Mouse (Mus musculus) midbrain, embryonic 16.5 days (tissue): ENCODE data around the gene Sp6. TPM values are rescaled to one million over a fixed set of nuclear protein-coding genes. Genes with fewer than 3 reads are reported as not detected.

Experiments
- ATAC-seq: fragments of 200-750 bp; cut with Nextera tagmentation; 2 replicates; pipeline ENCODE4 v1.8.0; 2017; ENCODE audit warnings: moderate TSS enrichment
- H3K27ac ChIP-seq: fragments of 300-500 bp; sonication (generic); 2 replicates; pipeline ENCODE4 v1.5.1; 2014; ENCODE audit warnings: mild to moderate bottlenecking, low read length, mixed read lengths
- H3K27me3 ChIP-seq: fragments of 300-500 bp; sonication (generic); 2 replicates; pipeline ENCODE4 v1.6.1; 2014; ENCODE audit warnings: low read depth, low read length, mixed read lengths; ENCODE audit not compliant: control insufficient read depth, insufficient read depth
- H3K36me3 ChIP-seq: fragments of 300-500 bp; sonication (generic); 2 replicates; pipeline ENCODE4 v1.6.1; 2014; ENCODE audit warnings: mild to moderate bottlenecking, low read length, moderate library complexity, mixed read lengths; ENCODE audit not compliant: control insufficient read depth, insufficient read depth
- H3K4me1 ChIP-seq: fragments of 300-500 bp; sonication (generic); 2 replicates; pipeline ENCODE4 v1.6.1; 2014; ENCODE audit warnings: mild to moderate bottlenecking, low read length, mixed read lengths; ENCODE audit not compliant: control insufficient read depth, insufficient read depth
- H3K4me2 ChIP-seq: fragments of 300-500 bp; sonication (generic); 2 replicates; pipeline ENCODE4 v1.6.1; 2014; ENCODE audit warnings: mild to moderate bottlenecking, low read length, mixed read lengths
- H3K4me3 ChIP-seq: fragments of 300-500 bp; sonication (generic); 2 replicates; pipeline ENCODE4 v1.5.1; 2014; ENCODE audit warnings: low read depth, mild to moderate bottlenecking, low read length, moderate library complexity, mixed read lengths
- H3K9ac ChIP-seq: fragments of 300-500 bp; sonication (generic); 2 replicates; pipeline ENCODE4 v1.6.1; 2014; ENCODE audit warnings: low read depth, low read length, mixed read lengths
- H3K9me3 ChIP-seq: fragments of 300-500 bp; sonication (generic); replicated peaks from 2 replicates; pipeline ENCODE4 v1.6.1; 2014; ENCODE audit warnings: mild to moderate bottlenecking, low read length, mixed read lengths; ENCODE audit not compliant: control insufficient read depth, poor library complexity, severe bottlenecking
- WGBS: fragments of 180-500 bp; shearing (Covaris S2); extraction: QIAGEN DNeasy Blood & Tissue Kit; methylation state at CpG from one replicate; pipeline ENCODE4 v1.1.7; 2014; 5-methylcytosine and 5-hydroxymethylcytosine counted together
- polyA plus RNA-seq: library from polyadenylated mRNA; unstranded; fragments of >200 nt; fragmentation: Nextera tagmentation; extraction: Ambion mirVana; gene quantifications from 2 replicates; pipeline ENCODE4 v1.2.1, GENCODE M21; 2015

The Sp6 gene
- polyA plus RNA-seq, 1 experiment from 2014 or later = 0.35 TPM

GRCm38 (mm10) chr11:96972906-96973305, 40.3 kb upstream of the Sp6 start:
- Histone ChIP-seq H3K9me3 (no peaks in the 10 kb centered on the region), H3K4me1 (peaks cover 31% of the 10 kb centered on the region)
- ATAC-seq = no peak

GRCm38 (mm10) chr11:96973426-96973964, 39.7 kb upstream of the Sp6 start:
- no peaks in the 10 kb centered on the region for H3K27me3 ChIP-seq
- no peak overlapping the region; the same call in 1 of the 2 replicates for H3K27ac ChIP-seq
- no peak overlapping the region for H3K4me2 ChIP-seq
- no peak overlapping the region for H3K4me3 ChIP-seq
- peaks cover 34% of the 10 kb centered on the region for H3K4me1 ChIP-seq
- no peak overlapping the region for H3K9ac ChIP-seq
- no peaks in the 10 kb centered on the region for H3K36me3 ChIP-seq
- WGBS = 78% methylated on average over 5 of the region's 5 CpGs
- no peak for ATAC-seq
- H3K9me3 ChIP-seq = no peaks in the 10 kb centered on the region

More at GRCm38 (mm10) chr11:96972906-96973305, 40.3 kb upstream of the Sp6 start:
- Histone ChIP-seq H3K27me3 (no peaks in the 10 kb centered on the region), H3K9ac (no peak overlapping the region), H3K36me3 (no peaks in the 10 kb centered on the region), H3K4me3 (no peak overlapping the region), H3K27ac (no peak overlapping the region), H3K4me2 (no peak overlapping the region)
- 70% methylated on average over 5 of the region's 5 CpGs for WGBS

- WGBS = 87% methylated on average over 5 of the region's 5 CpGs
- Histone ChIP-seq H3K36me3 (no peaks in the 10 kb centered on the region), H3K4me2 (no peak overlapping the region), H3K27ac (no peak overlapping the region), H3K9me3 (no peaks in the 10 kb centered on the region), H3K4me1 (peaks cover 34% of the 10 kb centered on the region), H3K9ac (no peak overlapping the region), H3K27me3 (no peaks in the 10 kb centered on the region), H3K4me3 (no peak overlapping the region)
- ATAC-seq = no peak
Measured at GRCm38 (mm10) chr11:96974813-96975212, 38.4 kb upstream of the Sp6 start.

GRCm38 (mm10) chr11:96975511-96976378, 37.4 kb upstream of the Sp6 start:
- Histone ChIP-seq H3K36me3 (no peaks in the 10 kb centered on the region), H3K4me1 (peaks cover 33% of the 10 kb centered on the region), H3K27ac (peak overlapping the region; percentile 98; the same call in 1 of the 2 replicates), H3K4me3 (peak overlapping the region; percentile 76), H3K9me3 (no peaks in the 10 kb centered on the region), H3K27me3 (no peaks in the 10 kb centered on the region), H3K9ac (peak overlapping the region; percentile 92), H3K4me2 (peak overlapping the region; percentile 76)
- WGBS = 71% methylated on average over 10 of the region's 10 CpGs
- no peak for ATAC-seq

- peak overlapping the region; percentile 76 for H3K4me3 ChIP-seq
- ATAC-seq = no peak
- peaks cover 32% of the 10 kb centered on the region for H3K4me1 ChIP-seq
- H3K9ac ChIP-seq = peak overlapping the region; percentile 92
- H3K9me3 ChIP-seq = no peaks in the 10 kb centered on the region
- H3K27me3 ChIP-seq = no peaks in the 10 kb centered on the region
- peak overlapping the region; percentile 98 for H3K27ac ChIP-seq
- 51% methylated on average over 3 of the region's 3 CpGs for WGBS
- H3K36me3 ChIP-seq = no peaks in the 10 kb centered on the region
- peak overlapping the region; percentile 76 for H3K4me2 ChIP-seq
Measured at GRCm38 (mm10) chr11:96976379-96976687, 36.9 kb upstream of the Sp6 start.

GRCm38 (mm10) chr11:96976911-96977591, 36.1 kb upstream of the Sp6 start:
- Histone ChIP-seq H3K9ac (peak overlapping the region; percentile 92), H3K4me3 (peak overlapping the region; percentile 76), H3K27me3 (no peaks in the 10 kb centered on the region), H3K9me3 (no peaks in the 10 kb centered on the region), H3K4me2 (peak overlapping the region; percentile 76), H3K36me3 (no peaks in the 10 kb centered on the region), H3K27ac (peak overlapping the region; percentile 98), H3K4me1 (peaks cover 31% of the 10 kb centered on the region)
- under 1% methylated on average over 38 of the region's 50 CpGs for WGBS
- peak; percentile 77 for ATAC-seq

GRCm38 (mm10) chr11:96977606-96978400, 35.4 kb upstream of the Sp6 start:
- under 1% methylated on average over 45 of the region's 45 CpGs for WGBS
- H3K27me3 ChIP-seq = no peaks in the 10 kb centered on the region
- no peaks in the 10 kb centered on the region for H3K36me3 ChIP-seq
- peak overlapping the region; percentile 98 for H3K27ac ChIP-seq
- H3K9me3 ChIP-seq = no peaks in the 10 kb centered on the region
- peak overlapping the region; percentile 92 for H3K9ac ChIP-seq
- peaks cover 31% of the 10 kb centered on the region for H3K4me1 ChIP-seq
- peak; percentile 98 for ATAC-seq
- H3K4me2 ChIP-seq = peak overlapping the region; percentile 91
- H3K4me3 ChIP-seq = peak overlapping the region; percentile 76

GRCm38 (mm10) chr11:96978401-96979246, 34.6 kb upstream of the Sp6 start:
- WGBS = 34% methylated on average over 17 of the region's 17 CpGs
- peak overlapping the region; percentile 86 for H3K27ac ChIP-seq

More at GRCm38 (mm10) chr11:96978401-96979246, 34.6 kb upstream of the Sp6 start:
- H3K9ac ChIP-seq = peak overlapping the region; percentile 76
- peaks cover 25% of the 10 kb centered on the region for H3K4me1 ChIP-seq
- H3K4me3 ChIP-seq = peak overlapping the region; percentile 64
- H3K9me3 ChIP-seq = no peaks in the 10 kb centered on the region
- ATAC-seq = no peak; the same call in 1 of the 2 replicates
- no peaks in the 10 kb centered on the region for H3K36me3 ChIP-seq
- peak overlapping the region; percentile 91 for H3K4me2 ChIP-seq
- no peaks in the 10 kb centered on the region for H3K27me3 ChIP-seq
